Mouse (Mus musculus) mouse embryonic stem cell (cell line): ENCODE data around the gene Cntnap2.

Experiments
- in situ Hi-C, 2 experiments: fragments of 300-500 bp; cut with MboI; formaldehyde crosslinking; loops; 1 replicate in 1 of 2; 3 replicates in 1 of 2; pipeline ENCODE4 v1.14.3; 2019 to 2020; ENCODE audit warnings: low sequenced_read_pairs in 2 of 2, low pct_unique_long_range_greater_than_20kb in 1 of 2, mixed read lengths in 1 of 2; ENCODE audit not compliant: unreplicated experiment in 1 of 2

The Cntnap2 gene

DNA sequence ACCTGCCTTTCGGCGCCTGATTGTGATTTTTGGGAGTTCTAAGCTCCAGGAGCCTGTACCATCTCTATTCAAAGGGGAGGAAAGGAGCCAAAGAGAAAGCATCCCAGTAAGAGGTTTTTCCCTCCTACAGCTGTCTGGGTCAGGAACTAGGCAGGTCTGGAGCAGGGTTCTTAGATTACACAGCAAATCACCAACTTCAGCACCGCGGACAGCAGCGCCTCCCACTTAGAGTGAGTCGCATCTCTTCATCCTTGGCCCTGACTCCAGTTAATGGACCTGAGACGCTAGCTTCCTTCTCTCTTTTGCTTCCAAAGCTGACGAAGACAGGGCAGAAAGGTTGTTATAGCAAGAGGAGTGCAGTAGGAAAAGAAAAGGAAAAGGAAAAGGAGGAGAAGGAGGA, at the start of gene Cntnap2:
TSS of gene Cntnap2 (plus strand) at position 267 of the 400 bp plus-strand sequence.
- in situ Hi-C loops = no loop called here

DNA sequence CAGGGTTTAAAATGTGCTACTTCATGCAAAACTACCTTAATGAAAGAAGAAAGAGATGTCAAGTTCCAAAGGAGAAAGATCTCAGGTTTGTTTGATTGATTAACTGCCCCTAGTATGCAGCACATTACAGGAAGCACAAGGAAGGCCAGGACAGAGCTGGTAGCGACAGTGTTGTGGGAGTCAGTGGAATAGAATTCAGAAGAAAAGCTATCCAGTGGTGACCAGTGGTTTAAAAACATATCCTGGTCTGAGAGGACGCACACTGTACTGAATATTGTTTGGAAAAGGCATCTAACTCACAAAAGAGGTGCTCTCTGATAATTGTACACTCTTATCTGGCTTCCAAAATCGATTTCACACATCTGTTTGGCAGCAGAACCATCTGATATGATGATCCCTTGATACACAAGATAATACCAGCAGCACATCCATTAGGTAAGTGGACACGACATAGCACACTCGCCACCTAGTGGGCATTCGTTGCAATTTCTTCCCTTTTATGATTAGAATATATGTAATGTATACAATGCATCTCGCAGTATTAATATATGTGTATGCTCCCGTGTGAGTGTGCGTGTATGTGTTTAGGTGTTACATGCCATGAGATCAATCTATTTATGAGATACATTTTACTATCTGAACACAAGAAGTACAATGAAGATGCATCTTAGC, 33.0 kb upstream of the Cntnap2 start:
- in situ Hi-C loops = no loop called here

GRCm38 (mm10) chr6:45039454-45039853, 19.7 kb upstream of the Cntnap2 start:
- in situ Hi-C loops = no loop called here

GRCm38 (mm10) chr6:45059556-45060471, 657 bp downstream of the Cntnap2 start:
- in situ Hi-C loops = no loop called here

GRCm38 (mm10) chr6:45062214-45062997, 3.2 kb downstream of the Cntnap2 start:
- in situ Hi-C loops = no loop called here

DNA sequence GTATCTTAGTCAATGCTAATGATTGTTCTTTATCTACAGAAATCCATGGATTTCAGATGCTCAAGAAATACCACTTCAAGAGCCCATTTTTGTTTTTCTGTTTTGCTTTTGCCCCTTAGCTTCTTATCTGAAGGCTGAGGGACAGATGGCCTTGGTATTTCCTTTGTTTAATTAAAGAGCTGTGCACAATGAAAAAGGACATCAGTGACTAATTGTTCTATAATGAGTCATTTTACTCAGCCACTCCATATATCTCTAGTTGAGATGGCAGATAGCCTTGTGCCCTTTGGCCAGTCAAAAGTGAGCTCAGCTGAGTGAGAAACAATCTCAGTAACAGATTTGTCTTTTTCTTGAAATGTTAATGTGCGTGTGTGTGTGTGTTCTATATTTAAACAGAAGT, 29.1 kb downstream of the Cntnap2 start:
- in situ Hi-C loops = no loop called here

GRCm38 (mm10) chr6:45113613-45114012, 54.5 kb downstream of the Cntnap2 start:
- in situ Hi-C loops = no loop called here

DNA sequence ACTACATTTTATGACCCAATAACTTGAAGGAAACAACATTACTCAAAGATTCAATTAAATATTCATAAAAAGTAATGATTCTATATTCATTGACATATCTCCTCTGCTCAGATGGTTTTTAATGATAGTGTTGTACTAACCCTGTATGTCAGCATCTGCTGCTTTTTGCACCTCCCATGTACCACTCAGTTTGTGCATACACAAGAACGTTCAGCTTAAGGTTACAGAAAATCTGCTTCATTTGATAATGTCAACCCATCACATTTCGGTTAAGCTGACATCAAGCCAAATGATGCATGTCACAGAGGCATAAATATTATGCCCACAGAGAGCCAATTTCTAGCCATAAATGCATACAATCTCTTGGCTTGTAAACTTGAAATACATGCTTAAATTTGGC, 85.7 kb downstream of the Cntnap2 start:
- in situ Hi-C loops = no loop called here

- in situ Hi-C loops = no loop called here
Measured at GRCm38 (mm10) chr6:45205039-45205438, 145.9 kb downstream of the Cntnap2 start.

DNA sequence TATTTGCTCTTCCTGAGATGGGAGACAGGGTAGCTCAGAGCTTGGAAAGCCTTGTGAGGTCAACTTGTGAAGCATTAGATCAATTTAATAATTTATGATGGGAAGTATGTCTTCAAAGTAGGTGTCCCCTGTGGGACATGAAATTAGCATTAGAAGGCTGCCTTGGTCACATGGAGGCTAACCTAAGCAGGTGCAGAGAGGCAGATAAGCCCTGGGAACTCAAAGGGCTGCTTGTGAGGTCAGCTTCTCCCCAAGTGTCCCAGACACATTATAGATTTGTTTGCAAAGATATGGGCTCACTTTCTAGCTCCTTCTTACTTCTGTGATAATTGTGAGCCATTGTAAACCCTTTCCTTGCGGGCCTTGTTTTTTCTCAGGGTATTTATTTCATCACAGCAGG, 155.2 kb downstream of the Cntnap2 start:
- in situ Hi-C loops = no loop called here

DNA sequence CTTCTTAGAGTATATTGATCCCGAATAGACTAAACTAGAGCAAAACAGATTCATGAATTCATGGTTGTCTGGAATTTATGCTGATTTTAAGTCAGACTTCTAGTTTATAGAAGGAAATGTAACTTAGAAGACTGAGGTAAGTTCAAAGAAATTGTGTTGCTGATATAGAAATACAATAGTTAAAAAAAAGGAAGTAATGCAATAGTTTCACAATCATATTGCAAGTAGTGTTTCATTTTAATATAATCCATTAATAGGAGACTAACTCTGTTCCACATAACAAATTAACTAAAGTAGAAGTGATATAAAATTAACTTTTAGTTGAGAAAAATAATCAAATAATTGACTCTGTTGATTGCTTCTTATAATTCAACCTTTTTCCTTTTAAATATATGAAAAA, 169.8 kb downstream of the Cntnap2 start:
- in situ Hi-C loops = no loop called here

DNA sequence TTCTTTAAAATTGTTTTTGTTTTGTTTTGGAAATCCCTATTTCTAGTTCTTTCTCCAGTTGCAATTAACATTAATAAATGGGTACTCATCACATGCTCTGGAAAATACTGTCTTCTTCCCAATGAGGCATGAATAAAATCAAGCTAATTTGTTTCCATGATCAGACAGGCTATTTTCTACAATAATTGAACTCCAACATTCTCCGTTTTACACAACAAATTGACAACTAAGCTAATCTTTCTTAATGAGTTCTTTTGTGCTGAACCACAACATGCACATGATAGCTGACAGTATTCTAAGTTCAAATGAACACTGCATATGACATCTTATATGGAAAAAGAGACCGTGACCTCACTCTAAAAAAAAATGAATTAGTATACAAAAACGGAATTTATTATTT, 173.4 kb downstream of the Cntnap2 start:
- in situ Hi-C loops = no loop called here

DNA sequence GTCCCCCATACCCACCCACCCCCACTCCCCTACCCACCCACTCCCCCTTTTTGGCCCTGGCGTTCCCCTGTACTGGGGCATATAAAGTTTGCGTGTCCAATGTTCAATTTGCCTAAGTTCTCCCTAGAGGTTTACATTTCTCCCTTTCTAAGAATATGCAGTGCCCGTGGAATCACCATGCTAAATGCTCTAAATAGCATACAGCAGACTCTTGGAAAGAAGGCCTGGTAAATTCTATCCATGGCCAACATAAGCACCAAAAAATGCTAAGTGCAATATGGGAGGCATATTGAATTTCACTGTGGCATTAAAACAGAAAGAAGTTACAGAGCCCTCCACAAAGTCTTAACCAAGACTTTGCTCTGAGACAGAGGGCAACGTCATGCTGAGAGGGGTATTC, 177.4 kb downstream of the Cntnap2 start:
- in situ Hi-C loops = no loop called here

GRCm38 (mm10) chr6:45238117-45238516, 179.0 kb downstream of the Cntnap2 start:
- in situ Hi-C loops = no loop called here

DNA sequence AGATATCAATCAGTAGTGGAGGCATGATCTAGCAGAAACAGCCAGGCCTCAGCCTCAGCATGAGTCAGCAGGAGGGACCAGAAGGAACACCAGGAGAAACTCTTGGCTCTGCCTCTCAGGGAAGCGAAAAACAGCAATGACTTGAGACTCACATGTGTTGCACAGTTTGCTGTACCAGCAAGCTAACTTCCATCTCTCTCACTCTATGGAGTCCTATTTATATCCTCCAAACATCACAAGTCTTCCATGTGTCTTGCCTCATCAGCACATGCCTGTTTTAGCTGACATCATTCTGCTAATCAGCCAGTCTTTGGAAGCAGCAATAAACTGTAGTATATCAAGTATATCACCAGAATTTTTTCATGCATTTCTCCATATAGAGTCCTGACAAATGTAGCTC, 182.1 kb downstream of the Cntnap2 start:
- in situ Hi-C loops = no loop called here

- in situ Hi-C loops = no loop called here
Measured at GRCm38 (mm10) chr6:45244680-45245079, 185.5 kb downstream of the Cntnap2 start.

DNA sequence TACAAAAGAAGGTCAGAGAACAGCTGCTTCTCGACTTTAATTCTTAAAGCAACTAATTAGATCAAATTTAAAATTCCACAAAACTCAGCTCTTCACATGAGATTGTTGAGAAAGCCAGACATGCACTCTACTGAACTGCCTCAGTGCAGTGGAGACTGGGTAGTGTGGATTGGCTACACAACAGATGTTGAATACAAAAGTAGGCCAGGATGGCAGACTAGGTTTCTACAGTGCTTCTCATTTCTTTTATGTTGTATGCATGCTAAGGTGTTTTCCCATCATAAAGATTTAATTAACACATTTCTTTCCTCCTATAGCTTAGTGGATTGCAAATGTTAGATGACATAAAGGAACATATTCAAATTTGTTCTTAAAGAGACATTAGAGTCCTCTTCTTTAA, 198.9 kb downstream of the Cntnap2 start:
- in situ Hi-C loops = no loop called here

GRCm38 (mm10) chr6:45271537-45271936, 212.4 kb downstream of the Cntnap2 start:
- in situ Hi-C loops = no loop called here

GRCm38 (mm10) chr6:45273259-45273775, 214.2 kb downstream of the Cntnap2 start:
- in situ Hi-C loops = no loop called here
